Mouse (Mus musculus): ENCODE measurements at regions not wholly inside any gene's neighbourhood (a gene's known extent, or its start where the extent isn't known, plus 50 kb on each side); places are given as distances from the start of the nearest gene placed in this dataset.

DNA sequence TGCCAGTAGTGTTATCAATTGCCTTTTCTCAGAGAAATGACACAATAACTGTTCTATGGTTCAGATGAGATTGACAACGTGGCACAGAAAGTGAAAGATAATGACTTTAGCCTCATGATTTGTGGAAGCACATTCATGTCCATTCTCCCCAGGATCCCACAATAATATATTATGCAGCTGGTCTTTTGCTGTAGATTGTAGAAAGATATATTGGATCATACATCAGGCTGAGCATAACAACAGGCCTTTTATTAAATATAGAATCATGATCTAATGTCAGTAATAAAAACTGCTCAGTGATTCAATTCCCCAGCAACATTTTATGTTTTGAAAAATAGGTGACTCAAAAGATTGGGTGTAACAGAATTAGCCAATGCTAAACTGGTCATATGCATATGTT, 196.9 kb upstream of the Arsj start:
- TF ChIP-seq CTCF (IDR thresholded peaks at IDR 0.05; ENCODE audit: borderline replicate concordance, control insufficient read depth, extremely low read depth, insufficient read depth, low read length, poor library complexity) (no peak), POLR2A (IDR thresholded peaks at IDR 0.05; ENCODE audit: control insufficient read depth, extremely low read depth, insufficient read depth, low read length, poor library complexity) (no peak)
